Mouse (Mus musculus): Measurements from ENCODE around the gene Cxcl1. TPM values are rescaled to one million over a fixed set of nuclear protein-coding genes. Genes with fewer than 3 reads are reported as not detected.

Cxcl1 gene
- polyA plus RNA-seq, 1 experiment from 2014 or later = 1.6 TPM

DNA sequence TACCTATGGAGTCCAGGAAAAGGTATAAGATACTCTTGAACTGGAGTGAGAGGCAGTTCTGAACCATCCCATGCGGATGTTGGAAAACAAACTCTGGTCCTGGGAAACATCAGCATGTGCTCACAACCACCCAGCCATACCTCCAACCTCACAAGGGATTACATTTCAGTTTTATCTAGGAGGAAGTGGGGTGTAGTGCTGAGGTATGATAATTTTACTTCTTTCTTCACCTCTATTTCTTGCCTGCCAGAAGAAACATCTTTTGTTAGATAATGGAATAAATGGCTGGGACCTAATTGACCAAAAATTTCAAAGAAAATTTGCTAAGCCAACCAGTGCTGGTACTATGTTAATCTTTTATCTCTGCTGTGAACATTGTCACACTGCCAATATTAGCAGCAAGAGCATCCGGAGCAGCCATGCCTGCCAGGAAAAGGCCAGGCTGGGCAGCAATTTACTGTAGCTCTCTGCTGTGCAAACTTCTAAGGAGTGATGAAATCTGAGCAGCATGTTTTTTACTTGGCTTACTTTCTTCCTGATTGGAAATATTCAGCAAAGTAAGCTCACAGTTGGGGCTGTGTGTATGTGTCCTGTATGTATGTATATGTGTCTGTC lies 6.3 kb upstream of the Cxcl1 start:
- DNase-seq (ENCODE audit: low spot score) = no peak

DNA sequence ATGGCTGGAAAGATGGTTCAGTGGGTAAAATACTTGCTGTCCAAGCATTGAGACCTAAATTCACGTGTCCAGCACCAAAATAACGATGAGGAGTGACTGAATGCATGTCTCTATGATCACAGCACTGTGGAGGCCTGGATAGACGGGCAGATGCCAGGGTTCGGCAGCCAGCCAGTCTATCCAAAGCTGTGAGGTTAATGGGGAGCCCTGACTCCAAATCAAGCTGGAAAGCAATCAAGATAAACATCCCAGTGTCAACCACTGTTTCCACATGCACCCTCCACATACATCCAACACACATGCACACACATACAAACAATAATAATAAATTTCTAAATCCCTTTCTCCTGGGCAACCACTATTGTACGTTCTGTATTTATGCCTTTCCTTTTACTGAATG lies 2.4 kb upstream of the Cxcl1 start:
- DNase-seq (ENCODE audit: low spot score) = no peak

DNA sequence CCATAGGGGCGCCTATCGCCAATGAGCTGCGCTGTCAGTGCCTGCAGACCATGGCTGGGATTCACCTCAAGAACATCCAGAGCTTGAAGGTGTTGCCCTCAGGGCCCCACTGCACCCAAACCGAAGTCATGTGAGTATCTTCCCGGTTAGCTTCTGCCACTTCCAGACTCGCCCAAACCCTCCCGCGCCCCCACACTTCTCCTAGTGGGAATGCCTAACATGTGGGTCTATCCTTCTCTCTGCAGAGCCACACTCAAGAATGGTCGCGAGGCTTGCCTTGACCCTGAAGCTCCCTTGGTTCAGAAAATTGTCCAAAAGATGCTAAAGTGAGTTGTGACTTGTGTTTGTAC lies 398 bp downstream of the Cxcl1 start:
- DNase-seq (ENCODE audit: low spot score) = no peak

DNA sequence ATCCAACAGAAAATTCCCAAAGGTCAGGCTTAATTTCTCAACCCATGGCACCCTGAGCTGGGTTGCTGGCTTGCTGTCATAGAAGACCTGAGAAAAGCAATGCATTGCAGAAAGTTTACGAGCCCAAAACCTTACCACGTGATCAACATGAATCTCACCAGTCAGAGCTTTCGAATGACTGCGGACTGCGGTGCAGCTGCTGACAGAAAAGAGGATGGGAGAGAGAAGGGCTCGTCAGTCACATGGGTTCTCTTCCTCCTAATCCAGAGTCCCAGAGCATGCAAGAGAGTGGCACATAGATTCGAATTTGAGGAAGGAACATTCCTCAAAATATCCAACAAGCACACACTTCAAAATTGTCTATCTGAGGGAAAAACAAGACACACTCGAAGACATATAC lies 3.2 kb downstream of the Cxcl1 start:
- DNase-seq (ENCODE audit: low spot score) = no peak

DNA sequence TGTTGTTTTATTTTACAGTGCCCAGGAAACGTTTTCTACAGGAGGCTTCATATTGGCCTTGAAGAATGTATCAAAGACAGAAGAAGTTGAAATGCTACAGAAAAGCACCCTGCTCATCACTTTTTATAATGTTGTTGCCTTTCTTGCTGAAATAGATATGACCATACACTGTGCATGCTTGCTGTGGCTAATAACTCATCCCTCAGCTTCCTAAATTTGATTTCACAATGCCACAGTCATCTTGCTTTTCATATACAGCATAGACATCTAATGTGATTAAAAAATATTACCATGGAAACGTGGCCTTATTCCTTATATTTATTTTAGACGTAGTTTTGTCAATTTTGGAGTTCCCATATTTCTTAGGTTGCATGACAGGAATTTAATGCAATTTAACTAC lies 6.4 kb downstream of the Cxcl1 start:
- DNase-seq (ENCODE audit: low spot score) = no peak

DNA sequence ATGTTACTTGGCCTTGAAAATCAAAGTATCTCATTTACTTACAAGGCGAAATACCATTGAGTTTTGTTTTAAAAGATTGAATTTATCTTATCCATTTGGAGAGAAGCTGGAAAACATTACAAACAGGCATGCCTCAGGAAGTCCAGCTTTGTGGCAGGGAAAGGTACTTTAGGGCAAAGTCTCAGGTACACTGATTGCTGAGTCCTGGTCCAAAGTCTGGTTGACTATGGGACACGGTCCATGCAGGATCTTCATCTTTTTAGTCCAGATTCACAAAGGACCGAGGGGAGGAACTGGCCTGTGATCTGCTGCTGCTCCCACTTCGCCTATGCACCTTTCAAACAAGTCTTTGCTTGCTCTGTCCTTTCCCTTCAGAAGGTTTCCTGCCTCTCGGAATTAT lies 8.3 kb downstream of the Cxcl1 start:
- DNase-seq (ENCODE audit: low spot score) = no peak

DNA sequence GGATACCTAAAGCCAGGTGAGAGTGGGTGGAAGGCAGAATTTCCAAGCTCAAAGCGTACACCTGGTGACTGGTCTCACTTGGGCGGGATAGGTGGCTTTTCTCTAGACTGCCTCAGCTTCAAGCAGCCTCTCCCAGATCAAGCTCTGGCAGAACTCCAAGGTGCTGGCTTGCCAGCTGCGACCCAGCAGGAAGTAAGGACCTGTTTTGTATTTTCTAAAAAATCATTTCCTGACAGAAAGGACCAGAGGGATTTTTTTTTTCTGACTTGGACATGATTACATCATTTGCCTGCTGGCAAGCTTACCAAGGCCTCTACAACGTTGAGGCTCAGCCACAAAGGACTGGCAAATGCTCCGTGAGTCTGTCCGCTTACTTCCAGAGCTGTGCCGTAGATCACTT lies 9.1 kb downstream of the Cxcl1 start:
- no peak for DNase-seq (ENCODE audit: low spot score)

DNA sequence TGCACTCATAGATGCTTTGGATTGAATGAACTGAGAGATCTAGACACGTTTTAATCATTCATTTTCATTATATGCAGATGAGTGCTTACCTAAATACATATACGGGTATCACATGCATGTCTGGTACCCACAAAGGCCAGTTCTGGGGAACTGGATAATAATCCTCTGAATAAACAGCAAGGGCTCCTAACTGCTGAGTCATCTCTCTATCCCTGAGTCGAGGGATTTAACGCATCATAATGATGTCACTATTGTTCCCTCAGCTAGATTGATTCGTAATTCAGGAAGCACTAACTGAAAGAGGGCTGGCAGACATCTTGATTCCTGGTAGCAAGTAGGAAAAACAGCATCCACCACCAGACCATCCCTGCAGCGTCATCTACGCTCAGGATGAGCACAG lies 9.6 kb downstream of the Cxcl1 start:
- no peak for DNase-seq (ENCODE audit: low spot score)

DNA sequence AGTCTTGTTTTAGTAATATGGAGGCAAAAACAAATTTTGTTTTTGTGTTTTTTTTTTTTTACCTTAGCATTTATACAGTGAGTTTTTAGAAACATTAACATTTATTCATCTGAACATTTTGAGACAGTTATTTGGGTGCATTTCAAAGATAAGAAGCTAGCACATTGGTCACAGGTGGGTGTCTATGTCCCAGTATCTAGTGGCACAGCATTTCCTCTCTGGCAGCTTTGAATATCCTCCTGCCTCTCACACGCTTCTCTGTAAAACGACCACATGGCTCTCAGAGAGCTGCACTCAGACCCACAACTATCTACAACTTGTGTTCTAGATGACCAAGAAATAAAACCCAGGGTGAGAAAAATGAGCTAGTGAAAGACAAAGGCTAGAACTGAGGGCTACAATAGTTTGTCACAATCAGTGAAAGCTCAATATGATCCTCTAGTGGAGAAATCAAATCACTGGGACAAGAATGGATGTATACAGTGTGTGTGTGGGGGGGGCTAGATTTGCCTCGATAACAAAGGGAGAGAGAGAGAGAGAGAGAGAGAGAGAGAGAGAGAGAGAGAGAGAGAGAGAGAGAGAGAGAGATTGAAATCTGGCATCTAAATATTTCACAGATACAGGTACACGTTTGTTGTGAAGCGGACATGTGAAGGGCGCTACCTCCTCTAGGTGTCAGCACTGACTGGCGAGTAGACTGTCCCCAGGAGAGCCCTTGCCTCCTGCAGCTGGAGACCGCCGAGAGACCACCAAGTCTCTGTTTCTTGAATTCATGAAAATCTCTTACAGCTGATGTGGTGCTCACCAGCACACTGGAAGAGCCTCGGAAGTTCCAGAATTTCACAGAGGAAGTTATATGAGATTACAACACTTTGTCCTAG lies 11.6 kb downstream of the Cxcl1 start:
- no peak for DNase-seq (ENCODE audit: low spot score)

DNA sequence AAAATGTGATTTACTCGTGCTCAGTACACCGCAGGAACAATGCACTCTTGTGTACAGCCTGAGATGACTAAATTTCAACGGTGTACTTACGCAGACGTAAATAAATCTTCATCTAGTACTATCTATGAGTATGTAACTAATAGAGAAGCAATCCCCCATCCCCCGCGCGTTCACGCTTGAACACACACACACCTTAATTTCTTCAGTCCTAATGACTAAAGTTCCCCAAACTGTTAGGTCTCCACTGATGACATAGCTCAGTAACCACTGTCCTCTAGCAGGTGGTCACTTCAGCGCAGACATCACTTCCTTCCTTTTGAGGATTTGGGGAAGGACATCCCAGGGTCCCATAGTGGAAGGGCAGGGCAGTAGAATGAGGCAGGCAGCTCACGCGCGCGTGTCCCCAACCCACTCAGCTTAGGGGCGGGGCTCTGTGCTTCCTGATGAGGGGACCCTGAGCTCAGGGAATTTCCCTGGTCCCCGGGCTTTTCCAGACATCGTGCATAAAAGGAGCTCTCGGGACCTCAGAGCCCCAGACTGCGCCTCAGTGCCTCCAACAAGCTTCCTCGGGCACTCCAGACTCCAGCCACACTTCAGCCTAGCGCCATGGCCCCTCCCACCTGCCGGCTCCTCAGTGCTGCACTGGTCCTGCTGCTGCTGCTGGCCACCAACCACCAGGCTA lies 12.4 kb downstream of the Cxcl1 start, which contains the start of gene Cxcl2:
Gene Cxcl2, plus strand, starts transcription at position 533 of the 682 bp plus-strand sequence.
- DNase-seq (ENCODE audit: low spot score) = no peak

DNA sequence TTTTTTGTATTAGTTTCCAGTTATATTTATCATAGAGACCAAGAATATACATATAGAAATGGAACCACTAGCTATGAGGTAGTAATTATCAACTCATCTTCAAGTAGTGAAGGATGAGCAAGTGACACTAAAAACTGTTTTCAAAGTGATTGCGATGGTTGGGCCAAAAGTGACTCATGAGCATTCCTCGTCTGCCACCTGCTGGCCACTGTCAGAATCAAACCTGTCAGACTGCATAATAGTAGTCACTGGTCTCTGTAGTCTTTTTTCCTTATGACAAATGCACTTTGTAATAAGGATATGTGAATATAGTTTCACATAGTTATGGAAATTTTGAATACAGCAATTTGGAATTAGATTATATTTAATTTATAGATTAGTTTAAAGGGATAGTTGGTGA lies 17.9 kb downstream of the Cxcl1 start:
- peak; percentile 57 for DNase-seq (ENCODE audit: low spot score)

DNA sequence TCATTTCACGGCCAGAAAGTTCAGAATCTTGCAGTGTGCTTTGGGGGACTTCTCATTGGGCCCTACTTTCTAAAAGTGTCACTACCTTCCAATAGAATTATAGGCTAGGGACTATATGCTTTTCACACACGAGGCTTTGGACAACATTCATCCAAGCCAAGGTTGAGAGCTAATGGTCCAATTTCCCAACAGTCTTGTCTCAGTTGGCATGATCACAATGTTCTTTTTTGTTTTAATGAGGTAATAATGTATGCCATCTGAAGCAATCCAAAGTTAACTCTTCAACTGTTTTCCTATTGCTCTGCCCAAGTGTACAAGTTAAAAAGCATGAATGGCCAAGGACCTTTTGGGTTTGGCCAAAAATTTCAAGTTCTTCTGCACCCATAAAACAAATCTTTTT lies 28.5 kb downstream of the Cxcl1 start:
- DNase-seq (ENCODE audit: low spot score) = no peak

DNA sequence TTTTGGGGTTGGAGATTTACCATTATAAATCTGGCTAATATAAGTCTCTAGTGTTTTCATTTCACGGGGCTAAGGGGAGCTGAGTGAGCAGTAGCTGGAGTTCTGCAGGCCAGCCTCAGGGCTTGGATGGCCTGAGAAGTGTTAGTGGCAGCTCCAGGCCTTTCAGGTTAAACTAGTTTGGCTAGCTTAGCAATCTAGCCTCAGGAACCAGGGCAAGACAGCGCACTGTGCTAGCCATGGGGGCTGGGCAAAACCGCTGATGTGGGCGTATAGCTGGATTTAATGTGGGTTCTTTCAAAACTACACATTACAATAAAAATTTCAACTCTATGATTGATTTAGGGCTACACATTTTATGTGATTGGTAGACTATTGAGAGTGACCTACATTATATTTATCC lies 31.9 kb downstream of the Cxcl1 start:
- DNase-seq (ENCODE audit: low spot score) = no peak

DNA sequence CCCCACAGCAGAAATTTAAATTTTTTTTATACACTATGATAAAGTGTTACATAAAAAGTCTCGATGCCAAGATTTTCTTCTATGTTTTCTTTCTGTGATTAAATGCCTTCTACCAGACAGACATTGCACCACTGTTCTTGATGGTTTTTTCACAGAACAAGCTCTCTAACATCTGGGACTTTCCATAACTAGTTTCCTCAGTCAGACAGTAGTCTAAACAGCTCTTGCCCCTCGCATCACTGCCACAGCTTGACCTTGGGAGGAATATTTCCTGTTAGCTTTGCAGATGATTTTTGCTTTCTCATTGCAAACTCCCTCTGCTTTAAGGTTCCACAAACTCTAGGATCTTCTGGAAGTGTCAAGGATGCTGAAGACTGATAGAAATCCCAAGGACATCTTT lies 39.5 kb downstream of the Cxcl1 start:
- no peak for DNase-seq (ENCODE audit: low spot score)

DNA sequence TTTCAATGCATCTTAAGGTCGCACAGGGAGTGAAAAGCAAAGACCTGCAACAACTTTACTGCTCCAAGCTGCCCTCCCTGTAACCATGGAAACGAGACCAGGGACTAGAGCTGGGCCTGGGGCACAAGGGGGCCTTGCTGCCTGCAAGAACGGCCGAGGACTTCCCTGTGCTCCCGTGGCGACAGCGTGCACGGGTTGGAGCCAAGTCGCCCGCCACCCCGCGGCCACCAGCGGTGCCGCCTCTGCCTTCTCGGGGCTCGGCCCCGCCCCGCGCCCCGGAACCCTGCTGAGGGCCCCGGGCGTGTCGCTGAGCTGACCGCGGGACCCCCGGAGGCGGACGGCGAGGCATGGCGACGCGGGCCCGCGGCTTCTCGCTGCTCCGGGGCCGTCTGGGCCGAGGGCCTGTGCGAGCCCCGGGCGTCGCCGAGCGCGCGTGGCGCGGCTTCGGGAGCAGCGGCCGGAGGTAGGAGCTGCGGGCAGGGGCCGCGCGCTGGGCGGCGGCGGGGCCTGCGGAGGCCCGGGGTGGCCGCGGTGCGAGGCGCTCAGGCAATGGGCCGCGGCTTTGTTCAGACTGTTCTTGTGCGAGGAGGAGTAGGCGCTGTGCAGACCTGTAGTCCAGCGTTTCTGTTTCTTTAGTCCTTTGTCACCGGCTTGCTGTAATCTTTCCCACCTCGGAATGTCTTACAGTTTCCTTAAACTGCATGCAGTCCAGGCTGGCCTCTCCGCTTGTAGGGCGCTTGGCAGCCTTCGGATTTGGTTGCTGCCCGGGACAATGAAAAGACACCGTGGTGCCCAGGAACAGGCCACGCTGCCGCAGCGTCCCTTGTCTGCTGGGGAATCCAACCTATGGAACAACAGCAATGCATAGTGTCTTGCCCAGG lies 40.2 kb downstream of the Cxcl1 start, which contains the start of gene Mthfd2l:
Gene Mthfd2l, plus strand, starts transcription at position 147 of the 881 bp plus-strand sequence.
- peak; percentile 85 for DNase-seq (ENCODE audit: low spot score)

DNA sequence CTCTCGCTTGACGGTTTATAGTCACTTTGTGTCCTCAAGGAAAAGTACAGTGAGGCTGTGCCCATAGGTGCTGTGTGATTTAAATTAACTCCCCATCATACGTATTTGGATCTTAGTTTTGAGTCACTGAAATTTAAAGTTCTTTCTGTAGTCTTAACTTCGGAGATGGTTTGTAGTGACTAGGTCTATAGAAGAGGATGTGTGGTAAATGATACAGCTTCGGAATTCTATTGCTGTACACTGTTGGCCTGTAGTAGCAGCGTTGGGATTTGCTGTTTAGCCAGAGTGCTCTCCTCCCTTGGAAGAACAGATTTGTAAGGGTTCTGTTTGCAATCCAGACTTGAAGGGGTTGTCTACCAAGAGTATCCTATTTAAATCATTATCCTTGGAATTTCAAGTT lies 40.9 kb downstream of the Cxcl1 start:
- peak; percentile 3 for DNase-seq (ENCODE audit: low spot score)

DNA sequence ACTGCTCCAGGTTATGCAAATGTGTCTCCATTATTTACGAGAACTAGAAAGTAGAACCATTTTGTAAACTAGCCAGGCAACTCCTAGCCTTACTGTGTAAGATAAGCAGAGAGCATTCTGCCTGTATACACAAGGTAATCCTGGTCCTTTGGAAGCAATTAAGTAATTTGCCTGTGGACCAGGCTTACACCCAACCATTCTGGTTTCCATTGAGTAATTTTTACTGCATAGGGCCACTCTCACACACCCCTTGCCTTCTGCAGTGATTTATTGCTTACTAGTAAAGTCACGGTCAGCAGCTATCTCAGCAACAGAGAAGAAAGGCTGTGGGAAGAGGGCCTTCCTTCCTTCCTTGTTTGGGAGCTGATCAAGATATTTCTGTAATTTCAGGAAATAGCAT lies 45.7 kb downstream of the Cxcl1 start:
- no peak for DNase-seq (ENCODE audit: low spot score)

Data from thymus, postnatal 0 days (tissue).